Mouse (Mus musculus) MEL (cell line): ENCODE data around the gene Bola3.

ENCODE experiments used
- CTCF ChIP-seq, 3 experiments: IDR thresholded peaks in 2 of 3; conservative IDR thresholded peaks in 1 of 3; 2 replicates each; pipeline ENCODE4 v1.5.1; 2011 to 2012; ENCODE audit warnings: low read length in 3 of 3, low read depth in 2 of 3, mild to moderate bottlenecking in 2 of 3, improper control_type of control experiment in 1 of 3, inconsistent platforms in 1 of 3, mixed read lengths in 1 of 3, moderate library complexity in 1 of 3; ENCODE audit not compliant: control insufficient read depth in 1 of 3, insufficient read depth in 1 of 3, poor library complexity in 1 of 3, severe bottlenecking in 1 of 3
- E2F4 ChIP-seq: IDR thresholded peaks from 2 replicates; pipeline ENCODE4 v1.6.1; 2011; ENCODE audit warnings: low read depth, low read length, improper control_type of control experiment, borderline replicate concordance
- EP300 ChIP-seq, 2 experiments: IDR thresholded peaks; 2 replicates each; pipeline ENCODE4 v1.6.1; 2011; ENCODE audit warnings: improper control_type of control experiment in 2 of 2, low read length in 2 of 2, low read depth in 1 of 2, mild to moderate bottlenecking in 1 of 2
- MEF2A ChIP-seq: IDR thresholded peaks from 2 replicates; pipeline ENCODE4 v1.6.1; 2014; ENCODE audit warnings: low read depth, mild to moderate bottlenecking, inconsistent platforms, low read length, improper control_type of control experiment; ENCODE audit not compliant: poor library complexity, insufficient replicate concordance, severe bottlenecking; ENCODE audit errors: extremely low read depth
- SMC3 ChIP-seq: IDR thresholded peaks from 2 replicates; pipeline ENCODE4 v1.6.1; 2011; ENCODE audit warnings: low read depth, low read length, improper control_type of control experiment

GRCm38 (mm10) chr6:83399790-83400189 lies 50.8 kb downstream of the Bola3 start:
- TF ChIP-seq E2F4 (no peak), CTCF (IDR thresholded peaks at IDR 0.05 in 2 of 3, conservative IDR thresholded peaks at IDR 0.05 in 1 of 3; ENCODE audit: control insufficient read depth in 1 of 3, insufficient read depth in 1 of 3, low read depth in 2 of 3, low read length in 3 of 3, poor library complexity in 1 of 3, severe bottlenecking in 1 of 3) (no peak), EP300 (IDR thresholded peaks at IDR 0.05; ENCODE audit: low read depth in 1 of 2, low read length in 2 of 2) (no peak), SMC3 (no peak), MEF2A (no peak)
